Mouse (Mus musculus): ENCODE results near the gene Ccr5.
"Not testable (repeated sequence)": the region's sequence is repeated elsewhere in the genome, so short reads cannot be mapped to it uniquely, and the experiment has no call there.

Gene Ccr5

GRCm38 (mm10) chr9:124121387-124122184 is at the start of gene Ccr5:
Ccr5 (plus strand) TSS chr9:124121543.
- DNase-seq (ENCODE audit: low spot score), result no peak

- DNase-seq (ENCODE audit: low spot score), result no peak
Observed at GRCm38 (mm10) chr9:124079803-124080202, 41.5 kb upstream of the Ccr5 start.

DNA sequence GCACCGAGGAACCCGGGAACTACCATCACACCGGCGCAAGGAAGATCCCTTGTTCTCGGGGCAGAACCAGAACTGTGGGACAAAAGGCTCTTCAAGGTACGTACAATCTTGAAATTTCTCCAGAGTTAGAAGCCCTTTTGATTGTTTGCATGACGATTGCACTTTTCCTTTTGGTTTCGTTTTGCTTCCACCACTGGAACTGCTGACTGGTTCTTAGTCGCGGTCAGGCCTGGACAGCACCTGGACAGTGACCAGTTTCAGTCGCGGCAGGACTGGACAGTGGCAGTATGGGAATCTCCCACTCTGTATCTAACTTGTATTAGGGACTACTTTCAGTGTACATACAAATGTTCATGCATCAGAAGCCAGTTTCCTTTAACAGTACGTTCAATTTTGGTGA is 40.9 kb upstream of the Ccr5 start:
- DNase-seq (ENCODE audit: low spot score), result not testable (repeated sequence)

DNA sequence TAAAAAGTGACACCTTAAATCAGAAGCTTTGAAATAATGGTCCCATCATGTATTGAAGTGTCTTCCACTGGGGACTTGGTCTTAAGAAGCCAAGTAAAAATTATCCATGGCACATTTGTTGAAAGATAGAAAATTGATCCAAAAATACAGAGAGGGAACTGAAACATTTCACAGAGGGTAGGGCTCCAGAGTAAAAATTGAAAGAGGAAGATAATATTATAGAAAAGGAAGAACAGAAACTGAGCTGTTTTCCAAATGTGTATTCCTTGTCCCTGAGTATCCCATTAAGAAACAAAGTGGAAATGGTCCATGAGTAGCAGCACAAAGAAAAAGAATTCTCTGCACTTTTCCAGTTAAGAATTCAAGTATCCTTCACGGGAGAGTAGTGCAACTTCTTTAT is 30.9 kb upstream of the Ccr5 start:
- no peak for DNase-seq (ENCODE audit: low spot score)

GRCm38 (mm10) chr9:124099127-124099526 is 22.2 kb upstream of the Ccr5 start:
- DNase-seq (ENCODE audit: low spot score), result no peak

- DNase-seq (ENCODE audit: low spot score), result no peak
Observed at GRCm38 (mm10) chr9:124100357-124100756, 21.0 kb upstream of the Ccr5 start.

GRCm38 (mm10) chr9:124101723-124102122 is 19.6 kb upstream of the Ccr5 start, which contains the start of gene Ccr2:
Ccr2 (plus strand) TSS chr9:124101950.
- no peak for DNase-seq (ENCODE audit: low spot score)

GRCm38 (mm10) chr9:124103199-124103598 is 18.1 kb upstream of the Ccr5 start:
- DNase-seq (ENCODE audit: low spot score), result no peak

DNA sequence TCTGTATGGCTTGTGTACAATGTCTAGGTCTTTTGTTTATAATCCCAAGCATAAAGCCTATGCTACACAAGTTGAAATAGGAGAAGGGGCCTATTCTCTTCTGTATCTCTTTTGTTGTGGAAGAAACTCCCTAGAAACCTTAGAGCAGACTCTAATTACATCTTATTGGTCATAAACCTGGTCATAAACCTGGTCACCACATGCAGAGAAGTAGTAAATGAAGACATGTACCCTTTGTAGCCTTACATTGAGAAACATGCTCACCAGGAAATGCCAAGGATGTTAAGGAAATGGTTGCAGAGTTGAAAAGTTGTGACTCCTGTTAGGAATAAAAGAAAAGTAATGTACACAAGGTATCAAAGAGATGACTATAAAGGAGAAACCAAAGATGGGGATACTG is 16.1 kb upstream of the Ccr5 start:
- no peak for DNase-seq (ENCODE audit: low spot score)

DNA sequence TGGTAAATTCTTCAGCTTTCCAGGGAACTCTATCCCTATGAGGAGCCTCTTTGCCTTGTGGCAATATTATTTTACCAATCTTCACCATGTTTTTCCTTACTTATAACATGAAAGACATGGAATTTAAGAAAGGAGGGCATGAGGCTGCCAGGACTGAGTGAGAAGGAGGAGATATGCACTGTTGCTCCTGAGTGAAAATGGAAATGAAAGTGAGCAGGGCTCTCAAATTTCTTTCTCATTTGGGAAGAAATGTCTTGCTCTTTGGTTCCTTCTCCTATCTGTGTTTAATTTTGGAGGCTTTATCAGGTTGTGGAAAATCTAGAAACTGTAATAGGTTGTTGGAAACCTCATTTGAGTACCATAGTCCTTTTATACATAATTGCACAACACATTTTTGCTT is 14.1 kb upstream of the Ccr5 start:
- no peak for DNase-seq (ENCODE audit: low spot score)

GRCm38 (mm10) chr9:124108356-124109127 is 12.8 kb upstream of the Ccr5 start:
- no peak for DNase-seq (ENCODE audit: low spot score)

DNA sequence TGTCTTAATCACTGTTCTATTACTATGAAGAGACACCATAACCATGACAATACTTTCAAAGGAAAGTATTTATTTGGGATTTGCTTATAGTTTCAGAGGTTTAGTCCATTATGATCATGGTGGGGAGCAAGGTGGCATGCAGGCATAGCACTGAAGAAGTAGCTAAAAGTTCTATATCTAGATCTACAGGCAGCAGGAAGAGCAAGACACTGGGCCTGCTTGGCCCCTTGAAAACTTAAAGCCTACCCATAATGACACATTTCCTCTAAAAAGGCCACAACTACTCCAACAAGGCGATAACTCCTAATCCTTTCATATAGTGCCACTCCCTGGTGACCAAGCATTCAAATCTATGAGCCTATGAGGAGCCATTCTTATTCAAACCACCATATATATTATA is 9.3 kb upstream of the Ccr5 start:
- no peak for DNase-seq (ENCODE audit: low spot score)

- DNase-seq (ENCODE audit: low spot score), result no peak
Observed at GRCm38 (mm10) chr9:124112591-124113239, 8.6 kb upstream of the Ccr5 start.

GRCm38 (mm10) chr9:124113777-124114176 is 7.6 kb upstream of the Ccr5 start:
- no peak for DNase-seq (ENCODE audit: low spot score)

DNA sequence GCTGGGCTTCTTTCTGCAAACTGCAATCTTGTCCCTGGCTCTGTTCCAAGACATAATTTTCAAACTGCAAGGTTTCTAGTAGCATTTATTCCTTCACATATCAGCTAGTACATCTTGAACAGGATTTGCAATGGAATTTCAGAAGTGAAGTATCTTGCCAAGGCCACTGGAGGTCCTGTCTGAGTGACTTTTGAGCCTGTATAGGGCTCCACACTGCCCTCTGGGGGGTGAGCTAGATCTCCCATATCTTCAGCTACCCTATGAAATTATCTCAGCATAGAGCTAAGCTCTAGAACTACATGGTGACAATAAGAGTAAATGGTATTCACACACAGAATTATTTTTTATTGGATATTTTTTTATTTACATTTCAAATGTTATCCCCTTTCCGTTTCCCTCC is 2.9 kb upstream of the Ccr5 start:
- no peak for DNase-seq (ENCODE audit: low spot score)

GRCm38 (mm10) chr9:124125576-124125975 is 4.2 kb downstream of the Ccr5 start:
- DNase-seq (ENCODE audit: low spot score), result no peak

DNA sequence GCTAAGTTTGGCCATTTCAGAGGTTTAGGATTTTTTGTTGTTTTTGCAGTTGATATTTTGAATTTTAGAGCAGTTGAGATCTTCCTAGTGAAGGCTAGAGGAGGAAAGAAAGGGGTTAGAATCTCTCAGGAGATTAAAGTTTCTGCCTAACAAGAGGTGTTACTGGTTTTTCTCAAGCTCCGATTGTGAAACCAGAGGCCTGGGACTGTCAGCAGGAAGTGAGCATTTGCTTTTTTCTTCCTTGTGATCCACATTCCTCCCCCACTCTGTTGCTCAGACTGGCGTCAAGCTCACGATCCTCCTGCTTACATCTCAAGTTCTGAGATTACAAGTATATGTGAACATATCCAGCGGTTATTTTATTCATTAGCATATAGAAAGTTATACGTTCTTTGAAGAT is 5.0 kb downstream of the Ccr5 start:
- DNase-seq (ENCODE audit: low spot score), result no peak

GRCm38 (mm10) chr9:124127412-124127811 is 6.1 kb downstream of the Ccr5 start:
- no peak for DNase-seq (ENCODE audit: low spot score)

GRCm38 (mm10) chr9:124128379-124128778 is 7.0 kb downstream of the Ccr5 start:
- DNase-seq (ENCODE audit: low spot score), result peak; percentile 59

DNA sequence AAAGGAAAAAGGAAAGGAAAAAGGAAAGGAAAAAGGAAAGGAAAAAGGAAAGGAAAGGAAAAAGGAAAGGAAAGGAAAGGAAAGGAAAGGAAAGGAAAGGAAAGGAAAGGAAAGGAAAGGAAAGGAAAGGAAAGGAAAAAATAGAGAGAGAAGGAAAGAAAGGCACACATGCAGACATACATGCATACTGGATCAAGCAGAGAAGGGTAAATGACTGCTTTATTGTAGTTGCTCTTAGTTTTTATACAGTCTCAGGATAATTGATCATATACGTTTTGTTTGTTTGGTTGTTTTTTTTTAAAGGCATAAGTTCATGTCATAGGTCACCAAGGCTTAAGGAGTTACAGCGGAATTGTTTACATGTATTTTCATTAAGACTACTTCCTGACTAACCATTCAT is 11.6 kb downstream of the Ccr5 start:
- not testable (repeated sequence) for DNase-seq (ENCODE audit: low spot score)

GRCm38 (mm10) chr9:124134919-124135318 is 13.6 kb downstream of the Ccr5 start:
- DNase-seq (ENCODE audit: low spot score), result not testable (repeated sequence)

GRCm38 (mm10) chr9:124137619-124138018 is 16.3 kb downstream of the Ccr5 start:
- no peak for DNase-seq (ENCODE audit: low spot score)

Data from layer of hippocampus, adult 9-10 months (tissue).